Mouse (Mus musculus): ENCODE data around the gene Fam184a. TPM values are rescaled to one million over a fixed set of nuclear protein-coding genes. Genes with fewer than 3 reads are reported as not detected.

Gene Fam184a
- polyA plus RNA-seq, 1 experiment: not detected

GRCm38 (mm10) chr10:53750275-53750954, 508 bp downstream of the Fam184a start:
- Histone ChIP-seq H3K4me2 (ENCODE audit: low read depth) (no peak overlapping the region), H3K4me3 (no peak overlapping the region), H3K27me3 (ENCODE audit: control insufficient read depth, insufficient read depth, insufficient read length) (no peaks in the 10 kb centered on the region), H3K36me3 (ENCODE audit: control insufficient read depth, insufficient read depth) (no peaks in the 10 kb centered on the region), H3ac (ENCODE audit: control insufficient read depth, insufficient read length) (no peak overlapping the region), H3K79me2 (ENCODE audit: control insufficient read depth, insufficient read depth) (no peaks in the 10 kb centered on the region)
- no peak for TF ChIP-seq E2F4 (IDR thresholded peaks at IDR 0.05; ENCODE audit: insufficient read depth)
- no peak for TF ChIP-seq POLR2AphosphoS2 (IDR thresholded peaks at IDR 0.05; ENCODE audit: insufficient read length, low read depth)
- no peak for TF ChIP-seq SRF (IDR thresholded peaks at IDR 0.05; ENCODE audit: control insufficient read depth, insufficient read length, low read depth)
- no peak for TF ChIP-seq TCF12 (IDR thresholded peaks at IDR 0.05; ENCODE audit: insufficient read depth, poor library complexity, severe bottlenecking)
- no peak for TF ChIP-seq REST (IDR thresholded peaks at IDR 0.05; ENCODE audit: insufficient read depth, insufficient read length)

GRCm38 (mm10) chr10:53746039-53746438, 4.9 kb downstream of the Fam184a start:
- Histone ChIP-seq H3K27me3 (ENCODE audit: control insufficient read depth, insufficient read depth, insufficient read length) (no peaks in the 10 kb centered on the region), H3K4me3 (no peak overlapping the region), H3K4me2 (ENCODE audit: low read depth) (no peak overlapping the region), H3K36me3 (ENCODE audit: control insufficient read depth, insufficient read depth) (no peaks in the 10 kb centered on the region), H3ac (ENCODE audit: control insufficient read depth, insufficient read length) (no peak overlapping the region), H3K79me2 (ENCODE audit: control insufficient read depth, insufficient read depth) (no peaks in the 10 kb centered on the region)
- TF ChIP-seq SRF (IDR thresholded peaks at IDR 0.05; ENCODE audit: control insufficient read depth, insufficient read length, low read depth): no peak
- no peak for TF ChIP-seq MYOG (IDR thresholded peaks at IDR 0.05; ENCODE audit: control insufficient read depth in 1 of 3, insufficient read depth in 1 of 3, insufficient read length in 2 of 3, low read depth in 2 of 3)

GRCm38 (mm10) chr10:53742961-53743360, 8.0 kb downstream of the Fam184a start:
- no peak overlapping the region for H3ac ChIP-seq (ENCODE audit: control insufficient read depth, insufficient read length)
- H3K79me2 ChIP-seq (ENCODE audit: control insufficient read depth, insufficient read depth): no peaks in the 10 kb centered on the region
- no peak overlapping the region for H3K4me3 ChIP-seq
- H3K4me2 ChIP-seq (ENCODE audit: low read depth): no peak overlapping the region
- TF ChIP-seq TCF12 (IDR thresholded peaks at IDR 0.05; ENCODE audit: insufficient read depth, poor library complexity, severe bottlenecking): no peak
- no peak for TF ChIP-seq TCF3 (IDR thresholded peaks at IDR 0.05; ENCODE audit: insufficient read length, low read depth)
- no peak for TF ChIP-seq REST (IDR thresholded peaks at IDR 0.05; ENCODE audit: insufficient read depth, insufficient read length)
- TF ChIP-seq USF1 (IDR thresholded peaks at IDR 0.05; ENCODE audit: low read depth): no peak
- no peak for TF ChIP-seq MYOD1 (IDR thresholded peaks at IDR 0.05; ENCODE audit: control insufficient read depth in 1 of 3, insufficient read length in 2 of 3, low read depth in 2 of 3)
- TF ChIP-seq MAX (IDR thresholded peaks at IDR 0.05; ENCODE audit: low read depth): no peak
- TF ChIP-seq MYOG (IDR thresholded peaks at IDR 0.05; ENCODE audit: control insufficient read depth in 1 of 3, insufficient read depth in 1 of 3, insufficient read length in 2 of 3, low read depth in 2 of 3): no peak
- TF ChIP-seq E2F4 (IDR thresholded peaks at IDR 0.05; ENCODE audit: insufficient read depth): no peak
- no peak for TF ChIP-seq CEBPB (IDR thresholded peaks at IDR 0.05; ENCODE audit: insufficient read depth, poor library complexity, severe bottlenecking)
- TF ChIP-seq POLR2AphosphoS2 (IDR thresholded peaks at IDR 0.05; ENCODE audit: insufficient read length, low read depth): no peak
- TF ChIP-seq SRF (IDR thresholded peaks at IDR 0.05; ENCODE audit: control insufficient read depth, insufficient read length, low read depth): no peak
- no peak for TF ChIP-seq POLR2A (IDR thresholded peaks at IDR 0.05; ENCODE audit: insufficient read length, low read depth)
- no peaks in the 10 kb centered on the region for H3K36me3 ChIP-seq (ENCODE audit: control insufficient read depth, insufficient read depth)
- no peaks in the 10 kb centered on the region for H3K27me3 ChIP-seq (ENCODE audit: control insufficient read depth, insufficient read depth, insufficient read length)

GRCm38 (mm10) chr10:53740014-53740413, 10.9 kb downstream of the Fam184a start:
- TF ChIP-seq USF1 (IDR thresholded peaks at IDR 0.05; ENCODE audit: low read depth): no peak
- Histone ChIP-seq H3K4me3 (no peak overlapping the region), H3ac (ENCODE audit: control insufficient read depth, insufficient read length) (no peak overlapping the region), H3K4me2 (ENCODE audit: low read depth) (no peak overlapping the region), H3K79me2 (ENCODE audit: control insufficient read depth, insufficient read depth) (no peaks in the 10 kb centered on the region), H3K27me3 (ENCODE audit: control insufficient read depth, insufficient read depth, insufficient read length) (no peaks in the 10 kb centered on the region), H3K36me3 (ENCODE audit: control insufficient read depth, insufficient read depth) (no peaks in the 10 kb centered on the region)

- TF ChIP-seq CEBPB (IDR thresholded peaks at IDR 0.05; ENCODE audit: insufficient read depth, poor library complexity, severe bottlenecking) (no peak), E2F4 (IDR thresholded peaks at IDR 0.05; ENCODE audit: insufficient read depth) (no peak), TCF3 (IDR thresholded peaks at IDR 0.05; ENCODE audit: insufficient read length, low read depth) (no peak), MYOG (IDR thresholded peaks at IDR 0.05; ENCODE audit: control insufficient read depth in 1 of 3, insufficient read depth in 1 of 3, insufficient read length in 2 of 3, low read depth in 2 of 3) (no peak), MYOD1 (IDR thresholded peaks at IDR 0.05; ENCODE audit: control insufficient read depth in 1 of 3, insufficient read length in 2 of 3, low read depth in 2 of 3) (no peak), REST (IDR thresholded peaks at IDR 0.05; ENCODE audit: insufficient read depth, insufficient read length) (no peak), USF1 (IDR thresholded peaks at IDR 0.05; ENCODE audit: low read depth) (no peak), TCF12 (IDR thresholded peaks at IDR 0.05; ENCODE audit: insufficient read depth, poor library complexity, severe bottlenecking) (no peak), SRF (IDR thresholded peaks at IDR 0.05; ENCODE audit: control insufficient read depth, insufficient read length, low read depth) (no peak)
- no peak overlapping the region for H3K4me2 ChIP-seq (ENCODE audit: low read depth)
- no peaks in the 10 kb centered on the region for H3K36me3 ChIP-seq (ENCODE audit: control insufficient read depth, insufficient read depth)
- H3K4me3 ChIP-seq: no peak overlapping the region
- no peaks in the 10 kb centered on the region for H3K27me3 ChIP-seq (ENCODE audit: control insufficient read depth, insufficient read depth, insufficient read length)
- no peak overlapping the region for H3ac ChIP-seq (ENCODE audit: control insufficient read depth, insufficient read length)
- no peaks in the 10 kb centered on the region for H3K79me2 ChIP-seq (ENCODE audit: control insufficient read depth, insufficient read depth)
Observed at GRCm38 (mm10) chr10:53738842-53739241, 12.1 kb downstream of the Fam184a start.
